Mouse (Mus musculus): ENCODE measurements around the gene Sgsm2. TPM values are rescaled to one million over a fixed set of nuclear protein-coding genes. Genes with fewer than 3 reads are reported as not detected.
A peak's percentile ranks its signal among the peaks of the same experiment; 100 is the strongest.

Sgsm2 gene
- polyA plus RNA-seq (2015; fragmentation: Nextera tagmentation; extraction: Ambion mirVana): 4.2 and 4.5 TPM in 2 replicates

- H3K9me3 ChIP-seq (ENCODE audit: control insufficient read depth, low read length): no peaks in the 10 kb centered on the region
- peak within 1 kb of the TSS; percentile 81 for H3K9ac ChIP-seq (ENCODE audit: low read depth, low read length)
- no peaks in the 10 kb centered on the region for H3K27me3 ChIP-seq (replicated peaks; ENCODE audit: control insufficient read depth, insufficient read depth, low read length)
- H3K4me3 ChIP-seq (ENCODE audit: low read length): peak within 1 kb of the TSS; percentile 79
- ATAC-seq: peak; percentile 72
- H3K36me3 ChIP-seq (ENCODE audit: control insufficient read depth, insufficient read depth, low read length): peaks cover 11% of the 10 kb centered on the region
- H3K4me2 ChIP-seq (ENCODE audit: low read depth, low read length): peak within 1 kb of the TSS; percentile 96
- under 1% methylated on average over 64 of the region's 74 CpGs for WGBS
- peaks cover 20% of the 10 kb centered on the region for H3K4me1 ChIP-seq (ENCODE audit: control insufficient read depth, insufficient read depth, low read length)
- H3K27ac ChIP-seq (ENCODE audit: low read length): peak within 1 kb of the TSS; percentile 87
Observed at GRCm38 (mm10) chr11:74896901-74897677, at the start of gene Sgsm2. Gene Sgsm2, minus strand, starts transcription at chr11:74897060.

- no peak for ATAC-seq
- Histone ChIP-seq H3K4me3 (ENCODE audit: low read length) (no peak overlapping the region), H3K9ac (ENCODE audit: low read depth, low read length) (no peak overlapping the region), H3K4me2 (ENCODE audit: low read depth, low read length) (no peak overlapping the region), H3K36me3 (ENCODE audit: control insufficient read depth, insufficient read depth, low read length) (0 out of 2 replicates have a peak, but pooled peaks cover 3% of the 10 kb centered on the region), H3K27ac (ENCODE audit: low read length) (no peak overlapping the region), H3K9me3 (ENCODE audit: control insufficient read depth, low read length) (no peaks in the 10 kb centered on the region), H3K4me1 (ENCODE audit: control insufficient read depth, insufficient read depth, low read length) (no peaks in the 10 kb centered on the region), H3K27me3 (replicated peaks; ENCODE audit: control insufficient read depth, insufficient read depth, low read length) (no peaks in the 10 kb centered on the region)
- WGBS: 73% methylated on average over 3 of the region's 3 CpGs
Observed at GRCm38 (mm10) chr11:74946348-74946747, 49.5 kb upstream of the Sgsm2 start.

GRCm38 (mm10) chr11:74930391-74930790 is 33.5 kb upstream of the Sgsm2 start:
- no peak for ATAC-seq
- no peak overlapping the region for H3K9ac ChIP-seq (ENCODE audit: low read depth, low read length)
- 91% methylated on average over 7 of the region's 7 CpGs for WGBS
- H3K4me3 ChIP-seq (ENCODE audit: low read length): no peak overlapping the region
- H3K27ac ChIP-seq (ENCODE audit: low read length): no peak overlapping the region
- no peaks in the 10 kb centered on the region for H3K27me3 ChIP-seq (replicated peaks; ENCODE audit: control insufficient read depth, insufficient read depth, low read length)
- H3K9me3 ChIP-seq (ENCODE audit: control insufficient read depth, low read length): no peaks in the 10 kb centered on the region
- H3K4me1 ChIP-seq (ENCODE audit: control insufficient read depth, insufficient read depth, low read length): peaks cover 9% of the 10 kb centered on the region
- 0 out of 2 replicates have a peak, but pooled peaks cover 3% of the 10 kb centered on the region for H3K36me3 ChIP-seq (ENCODE audit: control insufficient read depth, insufficient read depth, low read length)
- H3K4me2 ChIP-seq (ENCODE audit: low read depth, low read length): no peak overlapping the region

GRCm38 (mm10) chr11:74929111-74929510 is 32.3 kb upstream of the Sgsm2 start:
- no peak overlapping the region for H3K9ac ChIP-seq (ENCODE audit: low read depth, low read length)
- no peak for ATAC-seq
- peaks cover 15% of the 10 kb centered on the region for H3K4me1 ChIP-seq (ENCODE audit: control insufficient read depth, insufficient read depth, low read length)
- H3K4me2 ChIP-seq (ENCODE audit: low read depth, low read length): no peak overlapping the region
- 80% methylated on average over 4 of the region's 4 CpGs for WGBS
- 0 out of 2 replicates have a peak, but pooled peaks cover 3% of the 10 kb centered on the region for H3K36me3 ChIP-seq (ENCODE audit: control insufficient read depth, insufficient read depth, low read length)
- no peak overlapping the region for H3K4me3 ChIP-seq (ENCODE audit: low read length)
- no peaks in the 10 kb centered on the region for H3K27me3 ChIP-seq (replicated peaks; ENCODE audit: control insufficient read depth, insufficient read depth, low read length)
- H3K27ac ChIP-seq (ENCODE audit: low read length): no peak overlapping the region
- H3K9me3 ChIP-seq (ENCODE audit: control insufficient read depth, low read length): no peaks in the 10 kb centered on the region

GRCm38 (mm10) chr11:74927236-74927725 is 30.4 kb upstream of the Sgsm2 start:
- Histone ChIP-seq H3K9ac (ENCODE audit: low read depth, low read length) (no peak overlapping the region), H3K4me2 (ENCODE audit: low read depth, low read length) (peak overlapping the region; percentile 77; the same call in 1 of the 2 replicates), H3K4me1 (ENCODE audit: control insufficient read depth, insufficient read depth, low read length) (peaks cover 15% of the 10 kb centered on the region), H3K27me3 (replicated peaks; ENCODE audit: control insufficient read depth, insufficient read depth, low read length) (no peaks in the 10 kb centered on the region), H3K9me3 (ENCODE audit: control insufficient read depth, low read length) (no peaks in the 10 kb centered on the region), H3K36me3 (ENCODE audit: control insufficient read depth, insufficient read depth, low read length) (0 out of 2 replicates have a peak, but pooled peaks cover 3% of the 10 kb centered on the region), H3K27ac (ENCODE audit: low read length) (no peak overlapping the region), H3K4me3 (ENCODE audit: low read length) (no peak overlapping the region)
- 93% methylated on average over 2 of the region's 2 CpGs for WGBS
- no peak for ATAC-seq

- H3K9ac ChIP-seq (ENCODE audit: low read depth, low read length): peak overlapping the region; percentile 94
- H3K9me3 ChIP-seq (ENCODE audit: control insufficient read depth, low read length): no peaks in the 10 kb centered on the region
- H3K36me3 ChIP-seq (ENCODE audit: control insufficient read depth, insufficient read depth, low read length): 0 out of 2 replicates have a peak, but pooled peaks cover 3% of the 10 kb centered on the region
- peaks cover 15% of the 10 kb centered on the region for H3K4me1 ChIP-seq (ENCODE audit: control insufficient read depth, insufficient read depth, low read length)
- H3K27me3 ChIP-seq (replicated peaks; ENCODE audit: control insufficient read depth, insufficient read depth, low read length): no peaks in the 10 kb centered on the region
- WGBS: 4% methylated on average over 11 of the region's 11 CpGs
- H3K4me3 ChIP-seq (ENCODE audit: low read length): peak overlapping the region; percentile 77
- H3K4me2 ChIP-seq (ENCODE audit: low read depth, low read length): peak overlapping the region; percentile 77
- peak overlapping the region; percentile 98 for H3K27ac ChIP-seq (ENCODE audit: low read length)
- ATAC-seq: no peak; the same call in 1 of the 2 replicates
Observed at GRCm38 (mm10) chr11:74926388-74927005, 29.6 kb upstream of the Sgsm2 start.

GRCm38 (mm10) chr11:74925577-74926387 is 28.9 kb upstream of the Sgsm2 start, which contains the start of the genes Smg6 and Srr:
Gene Smg6, plus strand, starts transcription at chr11:74925823.
Gene Srr, minus strand, starts transcription at chr11:74925948.
- under 1% methylated on average over 78 of the region's 88 CpGs for WGBS

GRCm38 (mm10) chr11:74924149-74924548 is 27.3 kb upstream of the Sgsm2 start:
- H3K27ac ChIP-seq (ENCODE audit: low read length): no peak overlapping the region
- H3K36me3 ChIP-seq (ENCODE audit: control insufficient read depth, insufficient read depth, low read length): no peaks in the 10 kb centered on the region
- H3K9me3 ChIP-seq (ENCODE audit: control insufficient read depth, low read length): no peaks in the 10 kb centered on the region
- H3K27me3 ChIP-seq (replicated peaks; ENCODE audit: control insufficient read depth, insufficient read depth, low read length): no peaks in the 10 kb centered on the region
- ATAC-seq: no peak
- H3K4me1 ChIP-seq (ENCODE audit: control insufficient read depth, insufficient read depth, low read length): peaks cover 15% of the 10 kb centered on the region
- H3K9ac ChIP-seq (ENCODE audit: low read depth, low read length): no peak overlapping the region
- 45% methylated on average over 4 of the region's 4 CpGs for WGBS
- no peak overlapping the region for H3K4me3 ChIP-seq (ENCODE audit: low read length)
- H3K4me2 ChIP-seq (ENCODE audit: low read depth, low read length): no peak overlapping the region

More at GRCm38 (mm10) chr11:74925577-74926387, 28.9 kb upstream of the Sgsm2 start, which contains the start of the genes Smg6 and Srr:
- H3K27ac ChIP-seq (ENCODE audit: low read length): peak within 1 kb of the TSS; percentile 98
- ATAC-seq: peak; percentile 97
- H3K4me3 ChIP-seq (ENCODE audit: low read length): peak within 1 kb of the TSS; percentile 77
- H3K4me2 ChIP-seq (ENCODE audit: low read depth, low read length): peak within 1 kb of the TSS; percentile 77
- no peaks in the 10 kb centered on the region for H3K9me3 ChIP-seq (ENCODE audit: control insufficient read depth, low read length)
- peak within 1 kb of the TSS; percentile 94 for H3K9ac ChIP-seq (ENCODE audit: low read depth, low read length)
- peaks cover 15% of the 10 kb centered on the region for H3K4me1 ChIP-seq (ENCODE audit: control insufficient read depth, insufficient read depth, low read length)
- no peaks in the 10 kb centered on the region for H3K27me3 ChIP-seq (replicated peaks; ENCODE audit: control insufficient read depth, insufficient read depth, low read length)
- 0 out of 2 replicates have a peak, but pooled peaks cover 3% of the 10 kb centered on the region for H3K36me3 ChIP-seq (ENCODE audit: control insufficient read depth, insufficient read depth, low read length)

Measured in intestine, embryonic 16.5 days (tissue).